Mouse (Mus musculus) right cerebral cortex, postnatal 36 days (tissue): ENCODE results near the gene Gm21761.
"Not testable (repeated sequence)": the region's sequence is repeated elsewhere in the genome, so short reads cannot be mapped to it uniquely, and the experiment has no call there.

Source experiments
- DNase-seq, 2 experiments: peaks; one replicate each; pipeline ENCODE4 v3.0.0; 2022; ENCODE audit warnings: low spot score in 2 of 2, mixed read lengths in 1 of 2

The Gm21761 gene

GRCm38 (mm10) chr13:119929172-119929571, at the start of gene Gm21761:
TSS of gene Gm21761 (minus strand) at chr13:119929272.
- DNase-seq, result not testable (repeated sequence)

- not testable (repeated sequence) for DNase-seq
Observed at GRCm38 (mm10) chr13:119969163-119969562, 40.1 kb upstream of the Gm21761 start.

DNA sequence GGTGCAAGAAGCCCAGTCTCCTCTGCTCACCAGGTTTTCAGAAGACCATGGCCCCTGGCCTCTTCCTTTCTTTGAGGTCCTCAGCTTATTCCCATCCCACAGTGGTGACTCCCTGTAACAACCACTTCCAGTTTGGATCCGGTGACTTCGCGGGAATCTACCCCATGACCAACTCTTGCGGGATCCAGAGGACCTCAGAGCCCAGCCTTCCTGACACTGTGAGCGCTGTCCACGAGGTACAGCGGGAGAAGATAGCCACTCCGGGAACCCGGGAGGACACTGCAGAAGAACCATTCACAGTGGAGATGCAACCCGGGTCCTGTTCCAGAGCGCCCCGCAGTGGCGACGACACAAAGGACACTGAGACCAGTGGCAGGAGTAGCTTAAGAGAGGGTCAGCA, 39.1 kb upstream of the Gm21761 start:
- not testable (repeated sequence) for DNase-seq

- not testable (repeated sequence) for DNase-seq
Observed at GRCm38 (mm10) chr13:119965968-119966367, 36.9 kb upstream of the Gm21761 start.

DNA sequence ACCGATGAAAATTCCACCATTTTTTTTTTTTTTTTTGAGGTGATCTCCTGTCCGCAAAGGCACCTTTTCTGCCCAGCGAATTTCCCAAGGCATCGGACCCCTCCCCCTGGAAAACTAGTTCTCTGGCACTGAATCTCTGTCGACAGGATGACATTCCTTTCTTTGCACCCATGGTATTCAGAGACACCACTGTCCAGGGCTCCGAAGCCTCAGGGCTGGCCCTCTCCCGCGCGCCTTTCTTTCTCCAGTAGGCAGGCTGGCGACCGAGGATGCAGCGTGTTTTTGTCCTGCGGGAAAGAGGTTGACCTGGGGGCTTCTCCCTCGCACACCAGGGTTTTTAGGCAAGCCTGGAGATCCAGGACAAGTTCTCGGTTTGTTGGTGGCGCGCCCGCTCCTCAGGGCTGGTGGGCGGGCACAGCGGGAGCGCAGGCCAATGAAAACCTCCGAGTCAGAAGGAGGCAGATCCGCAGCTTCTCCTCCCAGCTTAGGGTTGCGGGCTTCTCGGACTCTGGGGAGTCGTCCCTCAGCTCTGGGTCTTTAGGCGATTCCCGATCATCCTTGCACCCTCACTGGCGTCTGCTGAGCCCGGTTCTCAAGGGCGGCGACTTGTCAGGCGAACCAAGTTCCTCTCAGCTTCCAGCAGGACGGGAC, 36.4 kb upstream of the Gm21761 start:
- DNase-seq, result not testable (repeated sequence)

DNA sequence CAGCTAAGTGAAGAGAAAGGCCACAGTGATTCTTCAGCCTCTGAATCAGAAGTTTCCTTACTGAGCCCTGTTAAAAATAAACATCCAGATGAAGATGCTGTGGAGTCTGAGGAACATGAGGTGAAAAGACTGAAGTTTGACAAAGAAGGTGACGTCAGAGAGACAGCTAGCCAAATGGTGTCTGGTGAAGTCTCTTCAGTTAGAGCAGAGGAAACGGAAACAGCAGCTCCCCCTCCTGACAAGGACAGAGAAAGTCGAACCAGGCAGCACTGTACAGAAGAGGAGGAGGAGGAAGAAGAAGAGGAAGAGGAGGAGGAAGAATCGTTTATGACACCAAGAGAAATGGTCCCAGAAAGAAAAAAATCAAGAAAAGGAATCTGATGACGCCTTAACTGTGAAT, 33.8 kb upstream of the Gm21761 start:
- not testable (repeated sequence) for DNase-seq

- DNase-seq, result not testable (repeated sequence)
Observed at GRCm38 (mm10) chr13:119955567-119955966, 26.5 kb upstream of the Gm21761 start.

GRCm38 (mm10) chr13:119955089-119955488, 26.0 kb upstream of the Gm21761 start:
- not testable (repeated sequence) for DNase-seq

DNA sequence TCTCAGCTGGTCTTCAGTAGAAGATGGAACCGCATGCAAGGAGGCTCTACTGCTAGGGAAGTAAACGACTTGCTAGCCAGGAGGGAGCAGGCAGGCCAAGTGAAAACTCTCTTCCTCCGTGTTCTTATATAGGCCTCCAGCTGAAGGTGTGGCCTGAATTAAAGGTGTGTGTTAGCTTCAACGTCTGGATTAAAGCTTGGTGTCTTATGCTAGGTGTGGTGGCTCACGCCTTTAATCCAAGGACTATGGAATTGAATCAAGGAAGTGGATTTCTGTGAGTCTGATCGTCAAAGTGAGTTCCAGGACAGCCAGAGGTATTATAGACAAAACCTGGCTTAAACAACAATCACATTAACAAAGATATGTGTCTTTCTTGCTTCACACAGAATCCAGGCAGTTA, 21.6 kb upstream of the Gm21761 start, which contains the start of gene B020031M17Rik:
TSS of gene B020031M17Rik (minus strand) at position 101 of the 400 bp plus-strand sequence.
- not testable (repeated sequence) for DNase-seq

- DNase-seq, result not testable (repeated sequence)
Observed at GRCm38 (mm10) chr13:119924597-119925340, 4.3 kb downstream of the Gm21761 start.

DNA sequence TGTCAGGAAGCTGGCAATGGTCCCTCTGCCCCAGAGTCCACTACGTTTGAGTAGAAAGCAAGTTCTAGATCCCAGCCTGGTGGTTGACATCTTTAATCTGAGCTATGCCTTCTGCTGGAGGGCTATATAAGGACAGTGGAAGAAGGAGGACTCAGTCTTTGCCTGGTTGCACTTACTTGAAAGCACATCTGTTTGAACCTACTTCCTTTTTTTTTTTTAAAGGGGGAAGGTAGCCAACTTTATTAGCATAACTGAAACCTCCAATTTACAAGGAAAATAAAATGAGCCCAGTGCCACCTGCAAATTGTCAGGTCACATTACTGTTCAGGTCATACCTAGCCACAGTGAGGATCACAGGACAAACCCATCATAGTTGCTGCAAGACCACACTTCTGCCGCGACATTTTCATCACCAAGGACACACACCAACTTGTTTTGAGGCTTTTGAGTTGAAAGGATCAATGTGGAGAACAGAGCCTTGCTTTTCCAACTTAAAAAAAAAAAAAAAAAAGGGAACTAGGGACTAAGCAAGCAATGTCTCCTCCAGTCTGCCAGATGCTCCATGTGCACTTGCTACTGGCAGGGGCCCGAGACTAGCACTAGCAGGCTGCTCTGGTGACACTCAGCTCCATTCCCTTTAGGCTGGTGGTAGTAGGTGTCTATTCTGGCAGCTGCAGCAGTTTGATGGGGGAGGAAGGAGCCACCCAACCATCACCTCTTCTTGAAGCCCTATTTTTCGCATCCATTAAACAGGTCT, 11.9 kb downstream of the Gm21761 start:
- DNase-seq, result not testable (repeated sequence)

- DNase-seq, result not testable (repeated sequence)
Observed at GRCm38 (mm10) chr13:119916449-119916848, 12.6 kb downstream of the Gm21761 start.

- not testable (repeated sequence) for DNase-seq
Observed at GRCm38 (mm10) chr13:119898549-119898948, 30.5 kb downstream of the Gm21761 start.

- DNase-seq, result not testable (repeated sequence)
Observed at GRCm38 (mm10) chr13:119894685-119895084, 34.4 kb downstream of the Gm21761 start, which contains the start of gene Tcstv1. TSS of gene Tcstv1 (minus strand) at chr13:119894785.

DNA sequence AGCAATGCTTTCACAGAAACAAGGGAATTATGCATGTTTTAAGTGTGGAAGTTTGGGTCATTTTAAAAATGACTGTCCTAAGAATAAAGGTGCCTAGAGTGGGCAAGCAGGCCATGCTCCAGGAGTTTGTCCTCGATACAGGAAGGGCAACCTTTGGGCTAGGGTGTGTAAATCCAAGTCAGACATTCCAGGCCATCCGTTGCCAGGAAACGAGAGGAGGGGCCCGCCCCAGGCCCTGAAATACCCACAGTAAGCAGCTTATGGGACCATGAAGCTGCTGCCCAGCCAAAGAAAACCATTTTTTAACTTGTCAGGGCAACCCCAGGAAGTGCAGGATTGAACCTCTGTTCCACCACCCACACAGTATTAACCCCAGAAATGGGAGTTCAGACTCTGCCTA, 42.2 kb downstream of the Gm21761 start:
- not testable (repeated sequence) for DNase-seq

DNA sequence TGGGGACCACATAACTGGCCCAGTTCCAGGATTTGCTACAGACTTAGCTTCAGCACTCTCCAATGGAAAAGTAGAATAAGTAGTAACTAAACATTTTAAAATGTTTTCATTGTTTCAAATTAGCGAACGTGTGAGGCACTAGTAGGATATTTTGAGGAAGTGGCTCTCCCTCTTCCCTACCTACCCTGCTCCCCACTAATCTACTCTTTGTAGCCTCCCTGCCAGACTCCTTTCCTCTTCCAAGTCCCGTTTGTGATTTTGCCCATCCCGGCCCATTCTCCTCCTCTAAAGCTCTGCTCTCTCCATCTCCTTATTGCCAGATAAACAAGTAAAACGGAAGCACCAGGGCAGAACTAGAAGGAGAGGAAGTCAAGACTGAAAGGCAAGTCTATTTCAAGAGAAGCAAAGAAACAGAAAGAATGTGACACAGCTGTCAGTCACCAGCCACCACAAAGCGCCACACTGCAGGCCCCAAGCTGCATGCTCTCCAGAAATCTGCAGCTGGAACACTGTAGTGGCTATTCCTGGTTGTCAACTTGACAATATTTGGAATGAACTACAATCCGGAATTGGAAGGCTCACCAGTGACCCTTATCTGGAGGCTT, 64.6 kb downstream of the Gm21761 start:
- DNase-seq, result not testable (repeated sequence)

DNA sequence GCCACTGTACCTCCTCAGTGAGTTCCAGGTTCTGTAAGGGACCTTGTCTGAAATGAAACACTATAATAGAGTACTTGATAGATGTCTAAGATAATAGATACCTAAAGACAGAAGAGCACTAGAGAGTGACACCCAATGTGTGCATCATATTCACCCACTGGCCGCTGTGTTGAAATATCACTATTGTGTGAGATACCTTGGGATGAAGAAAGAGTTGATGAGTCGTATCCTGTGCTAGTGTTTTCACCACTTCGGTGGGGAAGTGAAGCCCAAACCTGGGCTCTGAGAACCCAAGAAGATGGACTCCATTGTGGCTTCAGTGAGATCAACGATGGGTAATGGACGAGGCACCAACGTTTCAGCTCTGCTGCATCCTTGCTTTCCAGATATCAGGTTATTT, 66.7 kb downstream of the Gm21761 start:
- DNase-seq, result not testable (repeated sequence)
